Mouse (Mus musculus) forelimb bud, embryonic 11.5 days (tissue): Measurements from ENCODE around the gene Pgk1.

Experiments
- DNase-seq: peaks from one replicate; pipeline ENCODE4 v3.0.0-alpha.2; 2012; ENCODE audit warnings: low read depth, low spot score

Pgk1 gene

GRCm38 (mm10) chrX:106219171-106220032 is 32.5 kb downstream of the Pgk1 start:
- peak; percentile 51 for DNase-seq

GRCm38 (mm10) chrX:106221058-106221457 is 34.2 kb downstream of the Pgk1 start, which contains the start of gene Taf9b:
Gene Taf9b, minus strand, starts transcription at chrX:106221158.
- no peak for DNase-seq
